Mouse (Mus musculus) heart, postnatal 0 days (tissue): ENCODE measurements around the gene Lingo1.

Experiments
- CTCF ChIP-seq: IDR thresholded peaks from 2 replicates; pipeline ENCODE4 v1.5.1; 2016; ENCODE audit warnings: antibody characterized with exemption, control low read depth, low read depth
- EP300 ChIP-seq: IDR thresholded peaks from 2 replicates; pipeline ENCODE4 v1.6.1; 2016; ENCODE audit warnings: antibody characterized with exemption, low read depth

- TF ChIP-seq CTCF, result no peak
- no peak for TF ChIP-seq EP300
Measured at GRCm38 (mm10) chr9:56651586-56651985, 144.7 kb downstream of the Lingo1 start.
